Mouse (Mus musculus) embryonic facial prominence, embryonic 15.5 days (tissue): ENCODE measurements around the gene Ccdc12. TPM values are rescaled to one million over a fixed set of nuclear protein-coding genes. Genes with fewer than 3 reads are reported as not detected.
A peak's percentile ranks its signal among the peaks of the same experiment; 100 is the strongest.

ENCODE experiments used
- ATAC-seq: fragments of 200-750 bp; cut with Nextera tagmentation; 2 replicates; pipeline ENCODE4 v1.8.0; 2017; ENCODE audit warnings: low read depth, moderate TSS enrichment; ENCODE audit not compliant: insufficient number of reproducible peaks, low FRiP score, low TSS enrichment
- H3K27ac ChIP-seq: fragments of 300-500 bp; sonication (generic); replicated peaks from 2 replicates; pipeline ENCODE4 v1.5.1; 2015; ENCODE audit warnings: mild to moderate bottlenecking, inconsistent platforms
- H3K27me3 ChIP-seq: fragments of 300-500 bp; sonication (generic); 2 replicates; pipeline ENCODE4 v1.6.1; 2015; ENCODE audit warnings: inconsistent platforms
- H3K36me3 ChIP-seq: fragments of 300-500 bp; sonication (generic); 2 replicates; pipeline ENCODE4 v1.6.1; 2015; ENCODE audit warnings: mild to moderate bottlenecking, inconsistent platforms
- H3K4me1 ChIP-seq: fragments of 300-500 bp; sonication (generic); 2 replicates; pipeline ENCODE4 v1.6.1; 2015; ENCODE audit warnings: inconsistent platforms
- H3K4me2 ChIP-seq: fragments of 300-500 bp; sonication (generic); replicated peaks from 2 replicates; pipeline ENCODE4 v1.6.1; 2015; ENCODE audit warnings: mild to moderate bottlenecking, inconsistent platforms
- H3K4me3 ChIP-seq: fragments of 300-500 bp; sonication (generic); replicated peaks from 2 replicates; pipeline ENCODE4 v1.5.1; 2015; ENCODE audit warnings: mild to moderate bottlenecking, inconsistent platforms
- H3K9ac ChIP-seq: fragments of 300-500 bp; sonication (generic); 2 replicates; pipeline ENCODE4 v1.6.1; 2015; ENCODE audit warnings: inconsistent platforms
- H3K9me3 ChIP-seq: fragments of 300-500 bp; sonication (generic); replicated peaks from 2 replicates; pipeline ENCODE4 v1.6.1; 2016; ENCODE audit warnings: inconsistent platforms
- WGBS: fragments of 180-500 bp; shearing (Covaris S2); methylation state at CpG from one replicate; pipeline ENCODE4 v1.1.7; 2015; 5-methylcytosine and 5-hydroxymethylcytosine counted together
- polyA plus RNA-seq: library from polyadenylated mRNA; unstranded; fragments of >200 nt; fragmentation: Nextera tagmentation; extraction: Ambion mirVana; gene quantifications from 2 replicates; pipeline ENCODE4 v1.2.1, GENCODE M21; 2015

Ccdc12 gene
- polyA plus RNA-seq, result 131 and 139 TPM in 2 replicates

DNA sequence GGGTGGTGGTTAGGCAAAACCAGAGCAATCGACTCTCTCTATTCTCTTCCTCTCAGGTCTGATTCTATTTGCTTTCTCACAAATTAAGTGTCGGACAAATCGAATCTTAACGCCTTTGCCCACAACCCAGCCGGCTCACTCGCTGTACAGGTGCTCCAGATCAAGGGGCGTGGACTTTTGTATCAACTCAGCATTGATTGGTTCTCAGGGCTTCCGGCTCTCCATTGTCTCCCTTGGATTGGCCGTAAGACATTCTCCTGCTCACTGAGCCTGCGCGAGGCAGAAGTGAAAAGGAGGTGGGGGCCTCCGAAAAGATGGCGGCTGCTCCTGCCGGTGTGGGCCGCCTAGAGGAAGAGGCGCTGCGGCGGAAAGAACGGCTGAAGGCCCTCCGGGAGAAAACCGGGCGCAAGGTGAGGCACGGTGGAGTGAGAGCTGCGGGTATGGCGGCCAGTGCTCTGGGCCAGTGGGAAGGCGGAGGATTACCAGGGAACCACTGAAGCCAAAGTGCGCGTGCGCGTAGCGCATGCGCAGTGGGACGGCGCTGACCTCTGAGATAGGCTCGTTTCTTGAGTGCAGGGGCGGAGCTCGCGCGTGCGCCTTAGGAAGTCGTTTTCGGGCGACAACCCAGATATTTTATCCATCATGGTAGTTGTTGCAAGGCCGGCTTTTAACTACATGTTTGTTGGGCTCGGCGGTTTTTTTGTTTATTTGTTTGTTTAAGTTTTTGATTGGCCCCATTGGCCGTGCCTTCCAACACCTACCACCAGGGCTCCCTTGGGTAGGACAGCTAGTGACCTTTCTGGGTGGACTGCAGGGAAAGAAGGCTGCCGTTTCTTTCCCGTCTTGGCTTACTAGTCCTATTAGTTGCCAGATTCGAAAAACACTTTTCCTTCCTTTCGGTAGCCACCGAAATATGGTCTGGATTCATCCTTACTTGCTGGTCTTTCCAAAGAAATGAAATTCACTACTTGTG is at the start of gene Ccdc12:
Gene Ccdc12, plus strand, starts transcription at position 255 of the 973 bp plus-strand sequence.
- H3K36me3 ChIP-seq, result no peaks in the 10 kb centered on the region
- H3K9me3 ChIP-seq, result no peaks in the 10 kb centered on the region
- H3K27ac ChIP-seq, result peak within 1 kb of the TSS; percentile 89
- peak within 1 kb of the TSS; percentile 70 for H3K4me2 ChIP-seq
- peaks cover 40% of the 10 kb centered on the region for H3K4me1 ChIP-seq
- H3K9ac ChIP-seq, result peak within 1 kb of the TSS; percentile 55
- peak; percentile 93 for ATAC-seq
- under 1% methylated on average over 52 of the region's 52 CpGs for WGBS
- H3K27me3 ChIP-seq, result peaks cover 32% of the 10 kb centered on the region
- peak within 1 kb of the TSS; percentile 81 for H3K4me3 ChIP-seq

DNA sequence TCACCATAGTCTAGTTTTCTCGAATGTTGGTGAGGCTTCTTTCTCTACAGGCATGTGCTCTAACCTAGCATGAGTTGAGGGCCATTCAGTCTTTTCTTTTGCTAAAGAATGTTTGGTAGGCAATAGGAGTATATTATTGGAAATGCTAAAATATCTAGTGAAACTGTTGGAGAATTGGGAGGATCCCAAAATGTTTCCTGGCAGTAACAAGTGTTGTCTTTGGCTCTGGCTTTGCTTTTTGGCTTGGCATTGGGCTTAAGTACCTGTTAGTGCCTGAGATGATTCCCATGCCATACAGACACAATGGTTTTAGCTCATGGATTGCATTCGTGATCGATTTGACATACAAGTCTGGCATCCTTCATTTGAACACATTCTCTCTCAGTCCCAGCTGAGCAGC is 44.8 kb upstream of the Ccdc12 start:
- Histone ChIP-seq H3K4me2 (no peak overlapping the region), H3K27ac (no peak overlapping the region), H3K4me3 (no peak overlapping the region), H3K27me3 (no peaks in the 10 kb centered on the region), H3K9me3 (no peaks in the 10 kb centered on the region), H3K9ac (no peak overlapping the region), H3K36me3 (peaks cover 50% of the 10 kb centered on the region), H3K4me1 (no peaks in the 10 kb centered on the region)
- WGBS, result 89% methylated on average over 3 of the region's 3 CpGs
- ATAC-seq, result no peak

DNA sequence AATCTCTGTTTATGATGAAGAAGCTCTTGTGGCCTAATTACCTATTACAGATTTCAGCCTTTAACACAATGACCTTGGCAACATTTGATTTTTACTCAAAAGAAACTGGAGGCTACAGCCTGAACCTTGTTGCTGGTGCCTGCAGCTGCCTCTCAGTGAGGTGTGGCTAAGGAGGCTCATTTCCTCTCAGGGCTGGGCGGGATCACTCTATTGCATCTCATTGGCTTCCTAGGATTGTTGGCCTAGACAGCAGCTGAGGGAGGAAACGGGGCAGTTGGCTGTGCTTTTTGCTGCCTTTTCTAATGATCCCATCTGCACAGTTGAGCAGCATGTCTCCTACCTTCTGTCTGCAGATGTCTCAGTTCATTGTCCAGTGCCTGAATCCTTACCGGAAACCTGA is 39.2 kb upstream of the Ccdc12 start:
- H3K9ac ChIP-seq, result no peak overlapping the region; the same call in 1 of the 2 replicates
- no peak overlapping the region for H3K4me2 ChIP-seq
- H3K4me1 ChIP-seq, result 0 out of 2 replicates have a peak, but pooled peaks cover 4% of the 10 kb centered on the region
- no peak overlapping the region; the same call in 1 of the 2 replicates for H3K27ac ChIP-seq
- H3K9me3 ChIP-seq, result no peaks in the 10 kb centered on the region
- H3K4me3 ChIP-seq, result no peak overlapping the region
- peaks cover 70% of the 10 kb centered on the region for H3K36me3 ChIP-seq
- ATAC-seq, result no peak
- WGBS, result 71% methylated on average over 3 of the region's 3 CpGs
- H3K27me3 ChIP-seq, result no peaks in the 10 kb centered on the region

- 85% methylated on average over 7 of the region's 7 CpGs for WGBS
- H3K36me3 ChIP-seq, result peaks cover 62% of the 10 kb centered on the region
Observed at GRCm38 (mm10) chr9:110620180-110620579, 36.1 kb upstream of the Ccdc12 start.

GRCm38 (mm10) chr9:110620685-110621084 is 35.6 kb upstream of the Ccdc12 start:
- WGBS, result 90% methylated on average over 7 of the region's 7 CpGs
- no peaks in the 10 kb centered on the region for H3K9me3 ChIP-seq
- peaks cover 57% of the 10 kb centered on the region for H3K36me3 ChIP-seq
- no peaks in the 10 kb centered on the region for H3K27me3 ChIP-seq
- no peak for ATAC-seq
- no peak overlapping the region for H3K4me3 ChIP-seq
- no peak overlapping the region for H3K27ac ChIP-seq
- H3K9ac ChIP-seq, result no peak overlapping the region
- peaks cover 36% of the 10 kb centered on the region for H3K4me1 ChIP-seq
- no peak overlapping the region for H3K4me2 ChIP-seq

More at GRCm38 (mm10) chr9:110620180-110620579, 36.1 kb upstream of the Ccdc12 start:
- Histone ChIP-seq H3K4me2 (no peak overlapping the region), H3K27me3 (no peaks in the 10 kb centered on the region), H3K4me1 (peaks cover 31% of the 10 kb centered on the region), H3K27ac (no peak overlapping the region), H3K4me3 (no peak overlapping the region), H3K9me3 (no peaks in the 10 kb centered on the region), H3K9ac (no peak overlapping the region)
- ATAC-seq, result no peak

DNA sequence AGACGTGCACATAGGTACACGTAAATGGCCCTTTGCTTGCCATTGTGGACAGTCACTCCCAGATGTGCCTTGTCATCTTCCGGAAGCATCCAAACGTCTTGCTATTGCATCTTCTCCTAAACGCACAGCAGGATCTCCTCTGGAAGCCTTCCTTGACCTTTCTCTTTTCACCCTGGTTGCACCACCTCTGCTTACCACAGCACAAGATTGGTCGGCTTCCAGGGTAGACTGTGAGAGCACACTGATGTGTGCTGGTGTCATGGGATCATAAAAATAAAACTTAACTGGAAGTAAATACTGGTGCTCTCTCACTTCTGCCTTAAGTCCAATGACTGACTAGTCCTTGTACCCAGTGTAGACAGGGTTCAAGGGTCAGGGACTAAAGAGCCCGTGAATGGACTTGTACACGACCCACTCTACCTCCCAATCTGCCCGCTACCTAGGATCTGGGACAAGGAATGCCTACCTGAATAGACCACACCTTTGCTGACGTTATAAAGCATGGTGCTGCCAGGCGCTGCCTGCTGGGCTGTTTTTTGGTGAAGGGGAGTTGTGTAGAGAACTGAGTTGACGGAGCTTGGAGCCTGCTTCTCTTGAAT is 33.6 kb upstream of the Ccdc12 start:
- no peaks in the 10 kb centered on the region for H3K9me3 ChIP-seq
- H3K27me3 ChIP-seq, result no peaks in the 10 kb centered on the region
- 0 out of 2 replicates have a peak overlapping the region, but pooled peaks have one; percentile 92 for H3K27ac ChIP-seq
- no peak for ATAC-seq
- H3K4me2 ChIP-seq, result 0 out of 2 replicates have a peak overlapping the region, but pooled peaks have one; percentile 96
- peaks cover 45% of the 10 kb centered on the region for H3K36me3 ChIP-seq
- no peak overlapping the region for H3K9ac ChIP-seq
- WGBS, result 82% methylated on average over 12 of the region's 12 CpGs
- H3K4me1 ChIP-seq, result peaks cover 33% of the 10 kb centered on the region
- no peak overlapping the region for H3K4me3 ChIP-seq

GRCm38 (mm10) chr9:110623416-110624195 is 32.7 kb upstream of the Ccdc12 start:
- Histone ChIP-seq H3K27me3 (no peaks in the 10 kb centered on the region), H3K9ac (peak overlapping the region; percentile 57), H3K9me3 (no peaks in the 10 kb centered on the region), H3K4me3 (peak overlapping the region; percentile 60), H3K27ac (peak overlapping the region; percentile 92), H3K4me2 (peak overlapping the region; percentile 96), H3K4me1 (peaks cover 33% of the 10 kb centered on the region), H3K36me3 (peaks cover 36% of the 10 kb centered on the region)
- 35% methylated on average over 8 of the region's 8 CpGs for WGBS
- ATAC-seq, result no peak

DNA sequence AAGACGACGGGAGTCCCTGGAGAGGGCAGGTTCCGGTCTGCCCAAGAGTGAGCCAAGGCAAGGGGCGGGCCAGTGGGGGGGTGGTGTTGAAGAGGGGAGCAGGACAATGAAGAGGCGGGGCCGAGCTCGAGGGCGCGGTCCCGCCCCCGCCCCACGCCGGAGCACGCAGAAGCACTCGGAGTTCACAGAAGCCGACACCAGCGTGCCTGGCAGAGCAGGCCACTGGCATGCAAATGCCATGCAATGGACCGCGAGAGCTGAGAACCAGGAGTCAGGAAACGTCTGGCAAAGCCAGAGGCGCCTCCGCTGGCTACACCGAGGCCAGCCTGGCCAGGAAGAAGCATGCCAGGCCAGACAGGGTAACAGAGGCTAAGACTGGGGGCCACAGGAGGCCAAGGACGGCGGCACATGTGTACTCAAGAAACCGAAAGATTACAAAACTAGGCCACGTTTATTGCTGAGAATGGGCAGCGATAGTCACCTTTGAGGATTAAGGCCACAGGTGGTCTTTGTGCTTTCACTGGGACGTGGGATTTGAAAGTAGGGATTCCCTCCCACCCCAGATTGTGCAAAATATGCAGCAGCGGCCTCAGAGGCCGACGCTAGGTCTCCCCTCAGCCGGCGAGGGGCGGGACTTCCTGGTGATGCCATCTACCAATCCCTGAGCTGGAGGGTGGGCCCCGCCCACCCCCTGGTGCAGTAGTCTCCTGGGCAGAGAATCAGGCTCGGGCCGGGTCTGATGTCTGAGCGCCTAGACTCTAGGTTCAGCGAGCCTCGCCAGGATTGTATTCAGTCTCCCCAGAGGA is 31.7 kb upstream of the Ccdc12 start, which contains the start of gene Nradd:
Gene Nradd, minus strand, starts transcription at position 92 of the 806 bp plus-strand sequence.
- H3K36me3 ChIP-seq, result peaks cover 27% of the 10 kb centered on the region
- peak within 1 kb of the TSS; percentile 60 for H3K4me3 ChIP-seq
- H3K9me3 ChIP-seq, result no peaks in the 10 kb centered on the region
- peaks cover 33% of the 10 kb centered on the region for H3K4me1 ChIP-seq
- H3K27ac ChIP-seq, result peak within 1 kb of the TSS; percentile 92
- peak within 1 kb of the TSS; percentile 96 for H3K4me2 ChIP-seq
- no peaks in the 10 kb centered on the region for H3K27me3 ChIP-seq
- under 1% methylated on average over 41 of the region's 41 CpGs for WGBS
- ATAC-seq, result peak; percentile 93
- H3K9ac ChIP-seq, result peak within 1 kb of the TSS; percentile 57

- H3K4me1 ChIP-seq, result peaks cover 33% of the 10 kb centered on the region
- H3K4me3 ChIP-seq, result peak overlapping the region; percentile 60
- WGBS, result 65% methylated on average over 11 of the region's 11 CpGs
- peaks cover 18% of the 10 kb centered on the region for H3K36me3 ChIP-seq
- peak overlapping the region; percentile 96 for H3K4me2 ChIP-seq
- peak overlapping the region; percentile 92 for H3K27ac ChIP-seq
- peaks cover 4% of the 10 kb centered on the region; the same call in 1 of the 2 replicates for H3K27me3 ChIP-seq
- H3K9ac ChIP-seq, result peak overlapping the region; percentile 57
- no peak for ATAC-seq
- H3K9me3 ChIP-seq, result no peaks in the 10 kb centered on the region
Observed at GRCm38 (mm10) chr9:110625350-110625908, 30.9 kb upstream of the Ccdc12 start.

GRCm38 (mm10) chr9:110630171-110630570 is 26.1 kb upstream of the Ccdc12 start:
- WGBS, result 74% methylated on average over 15 of the region's 15 CpGs
- 0 out of 2 replicates have a peak, but pooled peaks cover 3% of the 10 kb centered on the region for H3K36me3 ChIP-seq
- H3K4me2 ChIP-seq, result no peak overlapping the region
- no peaks in the 10 kb centered on the region for H3K9me3 ChIP-seq
- H3K27me3 ChIP-seq, result peaks cover 43% of the 10 kb centered on the region
- no peak overlapping the region for H3K9ac ChIP-seq
- no peak overlapping the region for H3K4me3 ChIP-seq
- ATAC-seq, result no peak
- H3K4me1 ChIP-seq, result peaks cover 16% of the 10 kb centered on the region
- H3K27ac ChIP-seq, result no peak overlapping the region
